Mouse (Mus musculus) neural tube, embryonic 10.5 days (tissue): ENCODE data around the gene Bmf.
"Not testable (repeated sequence)": the region's sequence is repeated elsewhere in the genome, so short reads cannot be mapped to it uniquely, and the experiment has no call there.

Experiments
- DNase-seq: peaks from one replicate; pipeline ENCODE4 v3.0.0-alpha.2; 2017; ENCODE audit warnings: low spot score; ENCODE audit errors: extremely low spot score

Bmf gene

DNA sequence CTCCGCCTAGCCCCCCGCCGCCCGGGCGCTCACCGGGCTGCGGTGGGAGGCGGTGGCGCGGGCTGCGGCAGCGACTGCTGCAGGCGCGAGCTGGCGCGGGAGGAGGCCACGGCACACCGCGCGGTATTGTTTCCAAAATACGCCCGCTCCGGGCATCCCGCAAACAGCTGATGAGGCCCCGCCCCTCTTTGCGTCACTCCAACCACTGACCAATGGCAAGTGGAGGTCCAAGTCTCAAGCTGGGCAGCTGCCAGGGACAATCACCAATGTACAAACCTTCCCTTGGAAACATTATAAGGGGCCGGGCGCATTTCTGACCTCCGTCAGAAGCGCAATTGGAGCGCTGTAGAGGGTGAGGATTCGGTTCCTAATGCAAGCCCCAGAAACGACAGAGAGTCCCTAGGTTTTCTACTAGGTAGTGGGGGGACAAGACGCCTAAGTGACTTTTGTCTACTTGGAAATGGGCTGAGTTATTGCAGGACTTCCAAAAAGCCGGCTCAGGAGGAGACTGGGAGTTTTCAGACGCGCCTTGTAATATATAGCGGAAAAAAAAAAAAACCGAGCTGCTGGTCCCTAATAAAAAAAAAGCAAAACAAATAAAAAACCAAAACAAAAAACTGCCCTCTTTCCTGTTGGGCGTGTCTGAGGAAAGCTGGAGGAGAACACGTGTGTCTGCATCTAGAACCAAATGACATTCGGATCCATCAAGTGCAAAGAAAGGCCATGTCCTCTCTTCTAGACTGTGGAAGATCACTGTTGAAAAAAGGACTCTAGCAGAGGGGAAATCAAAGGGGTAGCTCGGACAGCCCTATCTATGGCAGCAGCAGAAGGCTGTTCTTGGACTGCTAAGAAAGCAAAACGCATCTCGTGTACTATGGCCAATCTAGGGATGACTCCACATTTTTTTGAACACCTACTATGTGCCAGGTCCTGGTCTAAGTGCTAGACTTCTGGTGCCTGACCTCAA lies at the start of gene Bmf:
Gene Bmf (minus strand): TSS at position 181 of the 967 bp plus-strand sequence.
- peak; percentile 98 for DNase-seq

DNA sequence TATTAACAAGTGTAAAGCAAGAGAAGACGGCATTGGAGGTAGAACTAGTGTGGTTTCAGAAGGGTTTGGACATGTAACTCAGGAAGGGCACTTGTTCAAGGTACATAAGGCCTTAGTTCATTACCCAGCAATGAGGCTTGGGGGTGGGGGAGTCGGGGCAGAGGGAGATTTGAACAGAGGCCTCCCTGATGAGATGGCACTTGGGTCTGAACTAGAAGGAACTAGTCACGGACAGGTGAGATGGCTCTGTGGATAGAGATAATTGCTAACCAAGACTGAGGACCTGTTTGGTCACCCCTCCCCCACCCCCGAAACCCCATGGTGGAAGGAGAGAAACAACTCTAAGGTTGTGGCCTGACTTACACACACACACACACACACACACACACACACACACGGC lies 49.6 kb upstream of the Bmf start:
- peak; percentile 26 for DNase-seq

DNA sequence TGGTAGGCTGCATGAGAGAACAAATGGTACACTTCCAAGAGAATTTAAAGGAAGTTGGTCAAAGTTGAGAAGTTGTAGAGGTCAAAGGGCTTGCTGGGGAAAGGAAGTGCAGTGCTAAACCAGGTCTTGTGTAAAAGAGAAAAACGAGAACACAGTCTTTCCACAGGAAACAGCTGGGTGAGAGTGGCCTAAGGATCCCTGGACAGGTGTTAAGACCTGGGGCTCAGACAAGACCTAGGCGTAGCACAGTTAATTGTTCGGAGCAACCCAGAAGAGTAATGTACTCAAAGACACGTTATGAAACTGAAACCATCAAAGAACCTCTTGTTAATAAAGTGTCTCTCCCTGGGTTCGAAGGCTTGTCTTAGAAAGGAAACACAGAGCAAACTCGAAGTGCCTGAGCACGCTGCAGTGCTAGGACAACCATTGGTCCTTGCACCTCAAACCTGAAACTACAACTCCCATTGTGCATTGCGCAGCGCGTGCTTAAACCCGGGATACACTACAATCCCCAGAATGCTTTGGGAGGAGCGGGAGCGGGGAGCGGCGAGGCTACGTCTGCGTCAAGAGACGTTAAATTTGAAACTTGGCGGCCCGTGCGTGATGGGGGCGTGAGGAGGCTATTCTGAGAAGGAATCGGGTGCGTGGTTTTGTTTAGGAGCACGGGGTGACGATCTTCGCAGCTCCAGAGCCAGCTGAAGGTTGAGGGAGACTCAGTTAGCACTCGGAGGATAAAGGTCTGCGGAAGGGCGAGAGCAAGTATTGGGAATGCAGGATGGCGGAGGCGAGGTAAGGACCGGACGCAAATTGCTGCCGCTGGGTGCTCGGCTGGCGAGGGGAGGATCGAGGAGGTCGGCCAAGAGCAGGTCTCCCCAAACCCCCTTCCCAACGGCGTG lies 48.4 kb upstream of the Bmf start, which contains the start of gene Bub1b:
Gene Bub1b (plus strand): TSS at position 539 of the 896 bp plus-strand sequence.
- peak; percentile 89 for DNase-seq

DNA sequence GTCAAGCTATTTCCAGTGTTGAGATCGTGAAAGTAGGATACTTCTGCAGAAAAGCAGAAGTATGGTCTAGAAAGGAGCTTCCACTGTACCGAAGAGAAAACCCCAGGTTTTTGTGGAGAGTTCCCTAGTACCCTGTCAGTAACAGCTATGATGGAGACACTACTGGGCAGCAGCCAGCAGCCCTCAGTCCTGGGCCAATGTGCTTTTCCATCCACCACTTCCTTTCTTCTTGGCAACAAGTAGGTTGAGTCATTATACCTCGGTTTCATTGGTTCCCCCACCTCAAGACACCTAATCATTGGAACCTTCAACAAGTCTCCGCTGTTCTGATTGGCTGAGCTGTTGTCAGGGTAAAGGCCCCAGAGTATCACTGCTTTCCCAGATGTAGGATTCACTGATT lies 41.6 kb upstream of the Bmf start:
- no peak for DNase-seq

DNA sequence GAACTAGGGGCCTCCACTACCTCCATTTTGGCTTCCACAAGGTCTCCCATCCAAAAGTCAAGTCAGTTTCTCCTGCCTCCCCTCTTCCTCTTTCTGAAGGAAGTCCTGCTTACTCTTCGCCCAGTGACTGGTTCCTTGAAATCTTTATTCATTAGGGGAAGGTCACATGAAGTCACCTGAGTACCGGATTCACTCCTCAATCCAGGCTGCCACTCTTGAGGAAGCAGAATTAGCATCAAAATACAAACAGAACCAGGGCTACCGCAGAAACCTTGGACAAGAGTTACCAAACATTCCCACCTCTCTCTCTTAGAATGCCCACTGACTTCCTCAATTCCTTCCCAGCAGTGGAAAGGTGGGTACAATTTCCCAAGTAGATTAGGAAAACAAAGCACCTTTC lies 38.2 kb upstream of the Bmf start:
- no peak for DNase-seq

DNA sequence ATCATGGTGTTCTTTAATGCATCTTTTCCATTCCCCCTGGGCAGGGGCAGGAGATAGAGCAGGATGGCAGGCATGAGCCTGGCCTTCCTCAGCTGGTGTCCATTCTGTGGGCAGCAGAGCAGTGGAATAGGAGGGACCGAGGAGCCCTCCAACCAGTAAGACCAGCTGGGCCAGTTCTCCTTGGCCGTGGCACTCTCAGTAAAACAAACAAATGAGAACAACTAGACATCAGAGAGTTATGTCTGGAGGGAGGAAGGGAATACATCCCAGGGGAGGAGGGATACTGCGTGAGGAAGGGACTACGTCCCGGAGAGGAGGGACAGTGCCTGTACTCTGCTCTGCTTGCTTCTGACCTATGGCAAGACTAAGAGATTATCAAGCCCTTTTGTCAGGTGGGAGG lies 36.5 kb upstream of the Bmf start:
- DNase-seq, result no peak

DNA sequence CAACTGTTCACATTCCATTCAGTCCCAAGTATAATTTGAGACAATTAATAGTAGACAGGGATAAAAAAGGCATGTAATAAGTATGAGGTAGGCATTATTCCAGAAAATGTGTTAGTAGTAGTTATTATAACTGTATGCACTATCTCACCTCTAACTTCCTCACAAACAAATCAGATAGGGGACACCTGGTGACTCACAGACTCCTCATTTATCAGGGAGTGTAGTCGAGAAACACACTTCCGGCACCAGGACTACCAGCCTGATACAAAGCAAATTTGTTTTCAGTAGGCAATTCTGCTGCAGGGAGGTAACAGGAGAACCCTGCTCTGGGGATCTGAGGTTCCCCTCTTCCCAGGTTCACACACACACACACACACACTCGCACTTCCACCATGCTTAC lies 23.6 kb upstream of the Bmf start:
- no peak for DNase-seq

DNA sequence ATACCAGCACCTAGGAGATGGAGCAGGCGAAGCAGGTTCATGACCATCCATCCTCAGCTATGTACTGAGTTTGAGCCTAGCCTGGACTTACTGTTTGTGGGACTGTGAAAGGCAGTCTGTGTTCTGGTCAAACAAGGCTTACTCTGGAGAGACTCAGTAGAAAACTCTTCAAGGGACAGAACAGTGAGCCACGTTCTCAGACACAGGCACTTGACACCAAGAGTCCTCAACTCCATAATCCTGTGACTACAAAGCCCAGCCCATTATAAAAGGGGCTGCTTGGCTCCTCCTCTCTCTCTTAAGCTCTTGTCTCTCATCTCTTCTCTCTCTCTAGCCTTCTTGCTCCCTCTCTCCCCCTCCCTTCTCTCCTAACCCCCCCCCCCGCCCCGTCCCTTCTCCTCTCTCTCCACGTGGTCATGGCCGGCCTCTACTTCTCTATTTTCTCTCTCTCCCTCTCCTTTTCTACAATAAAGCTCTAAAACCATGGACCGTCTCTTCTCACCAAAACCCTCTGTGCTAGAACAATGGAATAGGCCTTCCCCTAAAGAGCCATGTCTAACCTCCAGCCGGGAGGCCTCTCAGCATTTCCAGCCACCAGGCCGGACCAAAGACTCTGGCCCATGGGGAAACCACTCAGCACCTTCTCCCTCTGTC lies 22.8 kb upstream of the Bmf start:
- no peak for DNase-seq

DNA sequence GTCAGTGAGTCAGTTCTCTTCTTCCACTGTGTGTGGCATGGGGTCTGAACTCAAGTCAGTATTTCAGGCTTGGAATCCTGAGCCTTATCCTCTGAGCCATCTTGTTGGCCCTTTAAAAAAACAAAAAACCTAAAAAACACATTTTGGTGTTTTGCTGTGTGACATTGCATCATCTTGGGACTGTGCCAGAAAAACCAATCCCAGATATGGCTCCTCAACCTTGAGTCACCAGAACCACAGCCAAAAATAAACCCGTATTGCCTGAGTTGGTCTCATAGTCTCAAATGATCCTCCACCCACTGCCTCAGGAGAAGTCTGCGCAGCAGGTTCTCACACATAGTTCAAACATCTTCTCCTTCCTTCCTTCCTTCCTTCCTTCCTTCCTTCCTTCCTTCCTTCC lies 21.5 kb upstream of the Bmf start:
- DNase-seq, result no peak

DNA sequence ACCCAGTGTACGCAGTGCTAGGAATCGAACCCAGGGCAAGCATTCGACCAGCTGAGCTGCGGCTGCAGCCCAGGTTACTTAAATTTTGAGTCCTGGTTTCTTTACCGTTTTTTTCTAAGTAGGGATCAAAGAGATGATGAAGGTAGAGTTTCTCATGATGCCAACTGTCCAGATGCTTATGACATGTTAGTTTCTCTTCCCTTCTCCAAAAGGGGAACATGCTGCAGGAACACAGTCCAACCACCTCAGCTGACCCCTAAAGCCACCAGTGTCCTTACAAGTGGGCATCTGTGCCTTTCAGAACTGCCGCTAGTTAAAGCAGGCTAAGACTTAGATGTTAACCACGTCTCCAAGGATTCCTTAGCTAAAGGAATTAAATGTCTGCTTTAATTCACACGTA lies 17.7 kb upstream of the Bmf start:
- no peak for DNase-seq

DNA sequence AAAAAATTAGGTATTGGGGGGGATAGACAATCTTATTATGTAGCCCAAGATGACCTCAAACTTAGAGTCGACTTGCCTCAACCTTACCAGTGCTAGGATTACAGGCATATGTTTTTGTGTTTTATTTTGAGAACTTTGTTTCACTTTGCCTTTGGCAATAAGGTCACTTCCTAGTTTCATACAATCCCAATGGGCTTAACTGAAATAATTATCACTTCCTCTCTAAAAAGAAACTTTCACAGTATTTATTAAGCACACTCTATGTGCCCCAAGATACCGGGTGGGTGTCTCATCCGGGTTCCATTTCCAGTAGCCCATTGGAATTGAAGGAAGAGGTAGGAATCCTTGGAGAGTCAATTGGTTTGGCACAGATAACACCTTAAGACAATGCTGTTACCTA lies 12.9 kb upstream of the Bmf start:
- DNase-seq, result no peak

DNA sequence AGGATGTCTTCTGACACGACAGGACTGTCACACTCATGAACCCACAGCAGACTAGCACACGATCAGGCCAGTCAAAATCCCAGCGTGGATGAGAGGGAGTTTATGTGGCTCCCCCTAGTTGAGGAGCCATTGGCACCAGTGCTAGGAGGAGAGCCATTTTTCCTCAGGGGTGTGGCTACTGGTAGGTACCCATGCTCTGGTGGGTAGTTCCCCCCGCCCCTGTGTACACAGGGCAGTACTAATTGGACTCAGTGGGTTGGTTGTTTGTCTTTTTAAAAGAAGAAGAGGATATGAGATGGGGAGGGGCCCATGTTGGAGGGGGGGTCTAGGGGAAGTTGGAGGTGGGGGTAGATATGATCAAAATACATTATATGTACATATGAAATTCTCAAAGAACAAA lies 12.5 kb upstream of the Bmf start:
- DNase-seq, result no peak

DNA sequence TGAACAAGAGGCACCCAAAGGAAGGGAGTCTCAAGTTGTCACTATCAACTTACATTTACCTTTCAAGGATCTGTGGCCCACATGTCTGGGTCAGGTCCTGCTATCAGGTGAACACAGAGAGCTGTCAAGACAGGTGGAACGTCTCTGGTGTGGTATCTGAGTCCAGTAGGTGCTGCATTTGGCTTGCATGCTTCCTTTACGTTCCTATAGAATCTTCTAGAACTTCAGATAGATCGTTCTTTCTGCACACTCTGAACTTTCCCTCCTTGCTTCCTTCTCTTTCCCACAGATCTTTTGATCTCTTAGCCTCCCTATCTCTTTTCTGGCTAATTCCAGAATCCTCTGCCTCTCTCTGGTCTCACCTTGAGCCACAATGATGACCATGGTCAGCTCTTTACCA lies 8.9 kb upstream of the Bmf start:
- no peak for DNase-seq

DNA sequence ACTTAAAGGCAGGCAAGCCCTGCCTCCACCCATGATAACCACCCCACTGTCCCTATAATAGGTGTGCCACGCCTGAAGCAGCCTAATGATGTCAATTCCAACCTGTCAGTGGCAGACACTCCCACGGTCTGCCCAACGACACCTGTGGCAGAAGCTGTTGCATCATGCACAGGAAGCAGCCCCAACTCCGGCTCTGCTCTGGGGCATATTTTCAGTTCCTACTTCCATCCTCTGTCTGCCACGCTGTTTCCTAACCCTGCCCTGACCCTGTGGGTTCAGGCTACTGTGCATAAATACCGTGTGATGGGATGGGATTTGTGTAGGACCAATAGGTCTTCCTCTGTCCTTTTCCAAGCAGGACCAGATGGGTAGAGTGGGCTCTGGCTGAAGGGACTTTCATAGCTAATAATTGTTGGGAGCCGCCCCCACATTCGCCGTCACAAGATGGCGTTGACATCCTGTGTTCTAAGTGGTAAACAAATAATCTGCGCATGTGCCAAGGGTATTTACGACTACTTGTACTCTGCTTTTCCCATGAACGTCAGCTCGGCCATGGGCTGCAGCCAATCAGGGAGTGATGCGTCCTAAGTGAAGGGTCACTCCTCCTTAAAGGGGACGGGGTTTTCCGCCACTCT lies 5.0 kb upstream of the Bmf start:
- DNase-seq, result not testable (repeated sequence)

DNA sequence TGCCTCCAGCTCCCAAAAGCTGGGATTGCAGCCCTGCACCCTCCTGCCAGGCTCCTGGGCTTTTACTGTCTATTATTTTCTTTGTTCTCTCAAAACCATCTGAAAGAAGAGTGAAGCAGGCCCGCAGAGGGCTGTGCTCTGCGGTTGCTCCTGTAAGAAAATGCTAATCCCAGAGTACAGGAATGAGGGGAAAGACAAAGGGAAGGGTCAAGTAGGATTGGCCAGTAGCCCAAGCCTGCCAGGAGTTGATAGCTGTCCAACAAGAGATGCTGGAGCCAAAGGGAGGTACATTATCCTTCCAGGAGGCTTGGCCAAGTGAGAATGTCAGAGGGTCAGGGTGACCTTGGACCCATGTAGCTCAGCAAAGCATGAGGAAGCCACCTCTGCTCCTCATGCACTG lies 2.1 kb upstream of the Bmf start:
- no peak for DNase-seq

DNA sequence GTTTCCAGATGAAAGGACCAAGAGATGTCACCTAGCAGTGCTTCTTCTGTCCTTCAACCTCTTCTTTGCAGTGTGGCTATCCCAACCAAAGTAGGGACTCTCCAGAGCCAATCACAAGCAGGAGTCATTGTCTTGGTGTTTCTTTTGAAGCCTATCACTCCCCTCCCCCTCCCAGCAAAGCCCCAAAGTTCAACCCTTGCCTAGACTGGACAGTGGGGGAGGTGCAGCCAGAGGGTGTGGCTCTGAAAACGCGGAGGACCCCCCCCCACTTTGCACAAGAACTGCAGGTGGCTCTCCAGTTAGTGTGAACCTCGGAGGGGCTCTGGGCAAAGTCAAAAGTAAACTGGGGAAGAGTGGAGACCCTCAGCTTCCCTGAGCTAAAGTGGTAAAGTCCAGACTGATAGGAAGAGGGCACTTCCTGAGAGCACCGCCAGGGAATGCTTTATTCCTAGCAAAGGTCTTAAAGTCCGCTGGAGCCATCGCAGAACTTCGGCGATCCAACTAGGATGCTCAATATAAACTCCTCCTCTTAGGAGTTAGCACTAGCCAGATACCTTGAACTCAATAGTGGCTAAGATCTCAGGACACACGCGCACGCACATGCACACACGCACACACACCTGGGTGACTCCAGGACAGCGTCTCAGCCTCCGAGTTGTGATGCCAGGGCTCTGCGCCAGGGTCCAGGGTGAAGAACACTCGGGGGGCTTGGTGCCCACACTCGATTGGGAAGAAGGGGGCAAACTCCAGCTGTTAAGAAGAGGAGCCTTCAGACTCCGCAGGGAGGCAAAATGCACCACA lies 866 bp downstream of the Bmf start:
- DNase-seq, result peak; percentile 61

DNA sequence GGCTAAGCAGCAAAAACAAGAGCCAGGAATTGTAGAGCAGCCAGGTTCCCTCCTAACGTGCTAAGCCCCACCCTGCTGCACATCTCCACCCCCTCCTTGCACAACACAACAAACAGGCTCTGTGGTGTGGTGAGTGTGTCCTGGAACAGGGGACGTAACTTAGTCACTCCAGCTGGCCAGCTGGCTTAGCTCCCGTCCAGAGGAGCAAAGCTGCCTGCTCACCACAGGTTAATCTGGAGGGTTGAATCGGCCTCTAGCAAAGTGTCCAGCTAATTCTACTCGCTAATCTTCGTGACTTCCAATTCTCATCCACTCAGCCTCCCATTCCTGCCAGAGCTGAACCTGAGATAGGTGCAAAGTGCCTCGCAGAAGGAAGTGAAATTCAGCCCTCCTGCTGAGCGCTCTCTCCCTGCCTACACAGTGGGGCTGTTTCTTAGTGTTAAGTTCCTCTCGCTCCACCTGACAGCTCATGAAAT lies 1.9 kb downstream of the Bmf start:
- no peak for DNase-seq

DNA sequence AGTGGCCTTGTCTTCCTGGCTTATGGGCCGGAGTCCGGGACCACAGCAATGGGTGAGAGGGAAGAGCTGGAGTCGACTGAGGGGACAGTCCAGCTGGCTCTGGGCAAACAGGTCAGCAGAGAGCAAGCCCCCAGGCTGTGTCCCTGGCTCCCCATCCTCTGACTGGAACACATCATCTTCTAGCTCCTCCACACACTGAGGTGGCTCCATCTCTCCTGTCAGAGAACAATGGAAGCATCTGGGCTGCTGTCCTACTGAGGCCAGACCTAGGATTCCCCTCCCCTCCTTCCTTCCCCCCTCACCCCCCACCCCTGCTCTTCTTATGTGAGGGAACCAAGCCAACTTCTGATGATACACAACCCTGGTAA lies 2.7 kb downstream of the Bmf start:
- DNase-seq, result no peak

DNA sequence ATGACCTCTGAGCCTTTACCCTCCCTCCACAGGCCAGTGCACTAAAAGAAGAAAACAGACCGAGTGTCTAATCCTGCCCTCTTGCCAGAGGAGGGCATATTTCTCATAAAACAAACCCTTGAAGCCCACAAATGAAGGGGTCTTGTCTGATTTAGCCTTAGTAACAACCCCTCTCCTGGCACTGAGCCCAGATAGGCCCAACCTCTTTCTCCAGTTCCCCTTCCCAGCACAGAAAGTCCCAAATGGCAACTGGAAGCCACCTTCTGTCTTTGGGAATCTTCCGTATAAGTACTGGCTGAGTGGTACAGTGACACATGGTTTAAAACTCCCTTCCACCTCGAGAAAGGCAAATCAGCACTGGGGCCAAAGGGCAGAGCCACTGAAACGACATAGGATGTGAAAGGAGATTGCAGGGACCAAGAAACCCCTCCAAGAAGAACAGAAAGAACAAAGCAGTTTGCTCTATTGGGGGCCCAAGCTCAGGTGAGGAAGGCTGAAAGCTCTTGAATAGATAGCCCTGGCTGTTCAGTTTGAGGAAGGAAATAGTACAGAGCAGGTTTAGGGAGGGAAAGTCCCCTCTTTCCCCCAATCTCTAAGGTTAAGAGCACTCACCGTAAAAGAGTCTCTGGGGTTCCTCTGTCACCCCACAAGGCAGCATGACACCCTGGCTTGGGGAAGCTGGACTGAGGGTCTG lies 3.2 kb downstream of the Bmf start:
- peak; percentile 17 for DNase-seq
